ENCODE assay signal across 8 mouse cellular contexts in the genomic region with DNA sequence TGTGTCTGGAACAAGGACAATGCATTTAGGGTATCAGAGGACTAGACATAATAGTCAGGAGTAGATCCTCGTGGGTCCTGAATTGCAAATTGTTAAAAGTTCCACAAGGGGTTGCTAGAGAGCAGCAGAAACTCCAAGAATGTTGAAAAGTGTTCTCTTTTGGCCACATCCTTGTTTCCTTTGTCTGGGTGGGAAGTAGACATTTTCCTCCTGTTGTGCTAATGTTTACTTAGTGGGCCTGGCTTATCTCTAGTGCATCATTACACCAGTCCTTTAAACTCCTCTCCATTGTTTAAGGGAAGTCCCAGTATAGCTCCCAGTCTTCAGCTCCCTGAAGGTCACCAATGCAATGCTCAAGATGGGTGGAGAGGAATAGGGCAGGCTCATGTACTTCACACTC. TPM values are rescaled to one million over a fixed set of nuclear protein-coding genes. Genes with fewer than 3 reads are reported as not detected.
DNase-seq lines count a peak whose midpoint lies in the region; ATAC-seq and TF ChIP-seq lines count a peak whose summit lies in the region.

No protein-coding gene starts in this region.

- H3K27ac ChIP-seq in kidney, adult 2 months (ENCODE audit: insufficient read depth, low read depth, low read length) = no peak overlapping the region
- H3K27ac ChIP-seq in lung, embryonic 15.5 days = peak overlapping the region; percentile 21; the same call in 1 of the 2 replicates

- no peak for ATAC-seq in G1E (ENCODE audit: extremely low read depth, insufficient number of reproducible peaks, low FRiP score, poor library complexity, severe bottlenecking)
- ATAC-seq in common myeloid progenitor, adult 5-6 weeks (replicated peaks; ENCODE audit: low read depth, poor library complexity, severe bottlenecking) = peak; percentile 81
- peak; percentile 73 for ATAC-seq in lung, embryonic 15.5 days (ENCODE audit: borderline replicate concordance, extremely low read depth, low FRiP score, low TSS enrichment)
- ATAC-seq in erythroblast, adult 5-6 weeks (replicated peaks; ENCODE audit: low FRiP score, poor library complexity, severe bottlenecking) = no peak

- peak; percentile 29 for DNase-seq in kidney, adult 2 months
- DNase-seq in kidney, adult 18-20 months = no peak
- peak; percentile 16 for DNase-seq in G1E (ENCODE audit: low spot score)
- no peak for DNase-seq in cerebellum, adult 11 months
- no peak for DNase-seq in spleen, postnatal 10 days (ENCODE audit: low spot score in 2 of 2)

- H3K9ac ChIP-seq in lung, embryonic 15.5 days = no peak overlapping the region

- H3K4me1 ChIP-seq in kidney, adult 2 months (ENCODE audit: control insufficient read depth, insufficient read depth, low read length) = no peaks in the 10 kb centered on the region
- peaks cover 21% of the 10 kb centered on the region for H3K4me1 ChIP-seq in G1E (ENCODE audit: insufficient read depth, low read depth, low read length)
- H3K4me1 ChIP-seq in lung, embryonic 15.5 days = no peaks in the 10 kb centered on the region

- H3K4me3 ChIP-seq in kidney, adult 2 months (ENCODE audit: insufficient read depth, low read depth, low read length) = no peak overlapping the region
- no peak overlapping the region for H3K4me3 ChIP-seq in G1E (ENCODE audit: low read depth, low read length)
- no peak overlapping the region for H3K4me3 ChIP-seq in lung, embryonic 15.5 days

- TF ChIP-seq POLR2A in kidney, adult 2 months (IDR thresholded peaks at IDR 0.05; ENCODE audit: low read depth, low read length) = no peak

- 0 out of 2 replicates have a peak, but pooled peaks have one; percentile 13 for TF ChIP-seq CTCF in kidney, adult 2 months (conservative IDR thresholded peaks at IDR 0.05; ENCODE audit: insufficient read depth, insufficient read length, low read depth, low read length)
- TF ChIP-seq CTCF in G1E (IDR thresholded peaks at IDR 0.05; ENCODE audit: low read depth, low read length) = no peak

- 8% methylated on average over 1 of the region's 1 CpGs for WGBS in kidney, adult 2 months
- 4% methylated on average over 1 of the region's 1 CpGs for WGBS in lung, embryonic 15.5 days

- no peaks in the 10 kb centered on the region for H3K9me3 ChIP-seq in G1E (replicated peaks)
- no peaks in the 10 kb centered on the region for H3K9me3 ChIP-seq in lung, embryonic 15.5 days

- H3K27me3 ChIP-seq in kidney, adult 2 months (replicated peaks; ENCODE audit: control insufficient read depth, insufficient read depth, low read length) = no peaks in the 10 kb centered on the region
- peaks cover 42% of the 10 kb centered on the region for H3K27me3 ChIP-seq in G1E (ENCODE audit: insufficient read depth, low read length)
- H3K27me3 ChIP-seq in lung, embryonic 15.5 days = no peaks in the 10 kb centered on the region

- H3K4me2 ChIP-seq in lung, embryonic 15.5 days = no peak overlapping the region

- H3K36me3 ChIP-seq in kidney, adult 2 months (ENCODE audit: control insufficient read depth, insufficient read depth, low read length) = no peaks in the 10 kb centered on the region
- no peaks in the 10 kb centered on the region for H3K36me3 ChIP-seq in G1E (replicated peaks)
- H3K36me3 ChIP-seq in lung, embryonic 15.5 days = no peaks in the 10 kb centered on the region

RNA-seq across cellular contexts. Expression of gene Pdgfra, which starts 57.9 kb away (rescaled TPM):
- polyA plus RNA-seq in kidney, adult 2 months (2012; rRNA removed) = 22.6 and 26.0 TPM in 2 replicates
- total RNA-seq in G1E (2014; fragmentation: Nextera tagmentation) (0.39 TPM in 1 of 2 replicates, not detected in the other), G1E (2017) (0.60 and 0.64 TPM in 2 replicates)
- not detected in 2 replicates for polyA plus RNA-seq in G1E (2012)
- 0.05 TPM in 1 of 2 replicates, not detected in the other for total RNA-seq in common myeloid progenitor, adult 5-6 weeks (2017)
- 39.5 and 43.6 TPM in 2 replicates for polyA plus RNA-seq in lung, embryonic 15.5 days (2015; fragmentation: Nextera tagmentation; extraction: Ambion mirVana)
- total RNA-seq in erythroblast, adult 5-6 weeks (2015; ENCODE audit: low replicate concordance) = 0.21 TPM in 1 of 2 replicates, not detected in the other
- 0.34 and 0.42 TPM in 2 replicates for total RNA-seq in erythroblast, adult 5-6 weeks (2017; ENCODE audit: low replicate concordance)

Comparison
In these comparisons a context has a peak if more than half of its experiments do, and no peak if none do; other contexts are left out.
1. DNase-seq: peak in kidney, adult 2 months (single experiment) and G1E (single experiment); none in kidney, adult 18-20 months (single experiment), cerebellum, adult 11 months (single experiment) and spleen, postnatal 10 days (0 of 2).
2. ATAC-seq: peak in common myeloid progenitor, adult 5-6 weeks (single experiment) and lung, embryonic 15.5 days (single experiment); none in G1E (single experiment) and erythroblast, adult 5-6 weeks (single experiment).